Mouse (Mus musculus) cortical plate, adult 2 months (tissue): ENCODE measurements around the gene Nf1.

Source experiments
- CTCF ChIP-seq: fragments of 200-500 bp; IDR thresholded peaks from 2 replicates; pipeline ENCODE4 v1.5.1; 2011; ENCODE audit warnings: mild to moderate bottlenecking, control low read depth, low read length; ENCODE audit not compliant: insufficient read depth; ENCODE audit errors: extremely low read depth
- POLR2A ChIP-seq: fragments of 200-500 bp; IDR thresholded peaks from 2 replicates; pipeline ENCODE4 v1.6.1; 2011; ENCODE audit warnings: mild to moderate bottlenecking, low read length, control low read depth; ENCODE audit not compliant: insufficient read depth; ENCODE audit errors: extremely low read depth

DNA sequence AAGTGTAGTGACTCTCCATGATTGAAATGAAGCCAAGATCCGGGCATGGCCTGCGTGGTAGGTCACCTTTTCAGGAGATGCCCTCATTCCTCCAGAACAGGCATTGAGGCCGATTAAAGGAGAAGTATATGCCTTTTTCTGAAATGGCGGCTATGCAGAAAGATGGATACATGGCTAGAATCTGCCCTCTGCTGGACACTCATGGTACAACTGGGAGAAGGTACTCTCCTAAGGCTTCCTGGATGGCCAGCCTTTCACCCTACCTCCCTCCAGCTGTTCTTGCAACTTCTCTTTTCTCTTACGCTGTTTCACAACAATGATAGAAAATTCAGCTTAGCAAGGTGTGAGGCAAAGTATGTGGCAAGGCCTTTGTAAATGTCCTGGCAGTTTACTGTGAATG is 238.2 kb downstream of the Nf1 start:
- TF ChIP-seq CTCF: peak; percentile 77
- TF ChIP-seq POLR2A: no peak
